Mouse (Mus musculus) CH12.LX (cell line): ENCODE data around the gene Lpcat3. TPM values are rescaled to one million over a fixed set of nuclear protein-coding genes. Genes with fewer than 3 reads are reported as not detected.

ENCODE experiments used
- DNase-seq: peaks from one replicate; pipeline ENCODE4 v3.0.0-alpha.2; 2013; ENCODE audit errors: extremely low read depth
- H3K27ac ChIP-seq: 2 replicates; pipeline ENCODE4 v1.5.1; 2012; ENCODE audit warnings: low read depth, mild to moderate bottlenecking, control low read depth, moderate library complexity; ENCODE audit not compliant: insufficient read depth
- H3K27me3 ChIP-seq: replicated peaks from 2 replicates; pipeline ENCODE3; 2012; ENCODE audit warnings: inconsistent platforms
- H3K36me3 ChIP-seq, 2 experiments: replicated peaks in 1 of 2; 2 replicates each; pipeline versions ENCODE3 to v1.6.1; 2012; ENCODE audit warnings: inconsistent platforms in 1 of 2, low read length in 1 of 2, mild to moderate bottlenecking in 1 of 2, mixed read lengths in 1 of 2, moderate library complexity in 1 of 2; ENCODE audit not compliant: control insufficient read depth in 1 of 2, insufficient read depth in 1 of 2
- H3K4me1 ChIP-seq, 2 experiments: 2 replicates each; pipeline ENCODE4 v1.6.1; 2012; ENCODE audit warnings: inconsistent platforms in 1 of 2, moderate library complexity in 1 of 2; ENCODE audit not compliant: insufficient read depth in 2 of 2, control insufficient read depth in 1 of 2
- H3K4me2 ChIP-seq: 2 replicates; pipeline ENCODE4 v1.6.1; 2012; ENCODE audit warnings: low read depth, mild to moderate bottlenecking, control low read depth; ENCODE audit not compliant: poor library complexity, insufficient read depth, severe bottlenecking
- H3K4me3 ChIP-seq, 3 experiments: fragments of 150-350 bp in 1 of 3; sonication (generic) in 1 of 3; replicated peaks in 1 of 3; 2 replicates each; pipeline versions ENCODE3 to v1.5.1; 2011 to 2012; ENCODE audit warnings: low read depth in 2 of 3, low read length in 2 of 3, mild to moderate bottlenecking in 2 of 3, moderate library complexity in 2 of 3, control low read depth in 1 of 3, improper control_type of control experiment in 1 of 3, inconsistent platforms in 1 of 3, mixed read lengths in 1 of 3; ENCODE audit not compliant: poor library complexity in 1 of 3
- H3K79me2 ChIP-seq: replicated peaks from 2 replicates; pipeline ENCODE4 v1.6.1; 2012; ENCODE audit warnings: mild to moderate bottlenecking, moderate library complexity; ENCODE audit not compliant: control insufficient read depth, poor library complexity, insufficient read depth, severe bottlenecking; ENCODE audit errors: extremely low read depth
- H3K9ac ChIP-seq: 2 replicates; pipeline ENCODE4 v1.6.1; 2012; ENCODE audit warnings: low read depth, mild to moderate bottlenecking, control low read depth, moderate library complexity; ENCODE audit not compliant: insufficient read depth
- H3K9me3 ChIP-seq: replicated peaks from 2 replicates; pipeline ENCODE3; 2012; ENCODE audit warnings: low read length, inconsistent platforms, mixed read lengths
- BHLHE40 ChIP-seq: IDR thresholded peaks from 2 replicates; pipeline ENCODE4 v1.6.1; 2011; ENCODE audit warnings: mild to moderate bottlenecking, low read depth, low read length, improper control_type of control experiment
- CHD1 ChIP-seq: IDR thresholded peaks from 2 replicates; pipeline ENCODE4 v1.6.1; 2012; ENCODE audit warnings: low read depth, low read length, improper control_type of control experiment, inconsistent platforms
- CHD2 ChIP-seq: IDR thresholded peaks from 2 replicates; pipeline ENCODE4 v1.6.1; 2011; ENCODE audit warnings: low read length, improper control_type of control experiment
- CTCF ChIP-seq, 2 experiments: IDR thresholded peaks in 1 of 2; conservative IDR thresholded peaks in 1 of 2; 2 replicates each; pipeline ENCODE4 v1.5.1; 2011 to 2012; ENCODE audit warnings: low read depth in 2 of 2, low read length in 2 of 2, improper control_type of control experiment in 1 of 2, inconsistent platforms in 1 of 2, mild to moderate bottlenecking in 1 of 2, moderate library complexity in 1 of 2
- E2F4 ChIP-seq: IDR thresholded peaks from 2 replicates; pipeline ENCODE4 v1.6.1; 2011; ENCODE audit warnings: low read depth, low read length, improper control_type of control experiment; ENCODE audit not compliant: insufficient replicate concordance
- EP300 ChIP-seq: IDR thresholded peaks from 2 replicates; pipeline ENCODE4 v1.6.1; 2011; ENCODE audit warnings: low read length, improper control_type of control experiment
- ETS1 ChIP-seq: conservative IDR thresholded peaks from 2 replicates; pipeline ENCODE4 v1.6.1; 2012; ENCODE audit warnings: low read depth, mild to moderate bottlenecking, inconsistent platforms, low read length, improper control_type of control experiment, moderate library complexity
- GABPA ChIP-seq: IDR thresholded peaks from 2 replicates; pipeline ENCODE4 v1.6.1; 2012; ENCODE audit warnings: low read depth, low read length, improper control_type of control experiment, inconsistent platforms; ENCODE audit not compliant: insufficient replicate concordance
- JUN ChIP-seq: IDR thresholded peaks from 2 replicates; pipeline ENCODE4 v1.6.1; 2011; ENCODE audit warnings: low read depth, mild to moderate bottlenecking, low read length, improper control_type of control experiment, moderate library complexity; ENCODE audit not compliant: insufficient read depth
- JUND ChIP-seq: conservative IDR thresholded peaks from 2 replicates; pipeline ENCODE4 v1.6.1; 2011; ENCODE audit warnings: low read depth, low read length, improper control_type of control experiment
- KAT2A ChIP-seq: IDR thresholded peaks from 2 replicates; pipeline ENCODE4 v1.6.1; 2012; ENCODE audit warnings: low read length, improper control_type of control experiment, inconsistent platforms; ENCODE audit not compliant: insufficient replicate concordance
- MAFK ChIP-seq: IDR thresholded peaks from 2 replicates; pipeline ENCODE4 v1.6.1; 2011; ENCODE audit warnings: low read length, improper control_type of control experiment; ENCODE audit not compliant: insufficient replicate concordance
- MAX ChIP-seq: IDR thresholded peaks from 2 replicates; pipeline ENCODE4 v1.6.1; 2011; ENCODE audit warnings: low read length, improper control_type of control experiment
- MAZ ChIP-seq: IDR thresholded peaks from 2 replicates; pipeline ENCODE4 v1.6.1; 2012; ENCODE audit warnings: low read depth, mild to moderate bottlenecking, inconsistent platforms, low read length, improper control_type of control experiment, moderate library complexity
- MEF2A ChIP-seq: IDR thresholded peaks from 2 replicates; pipeline ENCODE4 v1.6.1; 2014; ENCODE audit warnings: low read depth, mild to moderate bottlenecking, inconsistent platforms, low read length, improper control_type of control experiment, borderline replicate concordance
- MYC ChIP-seq: IDR thresholded peaks from 2 replicates; pipeline ENCODE4 v1.6.1; 2011; ENCODE audit warnings: low read depth, mild to moderate bottlenecking, improper control_type of control experiment, low read length
- POLR2A ChIP-seq: IDR thresholded peaks from 2 replicates; pipeline ENCODE4 v1.6.1; 2011; ENCODE audit warnings: low read depth, mild to moderate bottlenecking, improper control_type of control experiment, low read length
- POLR2AphosphoS2 ChIP-seq: IDR thresholded peaks from 2 replicates; pipeline ENCODE4 v1.6.1; 2011; ENCODE audit warnings: low read depth, low read length, improper control_type of control experiment
- SIN3A ChIP-seq: IDR thresholded peaks from 2 replicates; pipeline ENCODE4 v1.6.1; 2012; ENCODE audit warnings: low read length, improper control_type of control experiment, inconsistent platforms
- SMC3 ChIP-seq: IDR thresholded peaks from 2 replicates; pipeline ENCODE4 v1.6.1; 2011; ENCODE audit warnings: low read depth, low read length, improper control_type of control experiment
- TCF12 ChIP-seq: IDR thresholded peaks from 2 replicates; pipeline ENCODE4 v1.6.1; 2014; ENCODE audit warnings: low read depth, mild to moderate bottlenecking, inconsistent platforms, low read length, improper control_type of control experiment
- UBTF ChIP-seq: IDR thresholded peaks from 2 replicates; pipeline ENCODE4 v1.6.1; 2012; ENCODE audit warnings: low read depth, mild to moderate bottlenecking, inconsistent platforms, low read length, improper control_type of control experiment, moderate library complexity
- USF2 ChIP-seq: conservative IDR thresholded peaks from 2 replicates; pipeline ENCODE4 v1.6.1; 2011; ENCODE audit warnings: low read depth, low read length, improper control_type of control experiment
- ZC3H11A ChIP-seq: IDR thresholded peaks from 2 replicates; pipeline ENCODE4 v1.6.1; 2012; ENCODE audit warnings: low read depth, mild to moderate bottlenecking, inconsistent platforms, low read length, improper control_type of control experiment
- ZKSCAN1 ChIP-seq: IDR thresholded peaks from 2 replicates; pipeline ENCODE4 v1.6.1; 2012; ENCODE audit warnings: low read depth, inconsistent platforms, low read length, improper control_type of control experiment, borderline replicate concordance
- ZMIZ1 ChIP-seq: IDR thresholded peaks from 2 replicates; pipeline ENCODE4 v1.6.1; 2012; ENCODE audit warnings: low read depth, mild to moderate bottlenecking, inconsistent platforms, low read length, improper control_type of control experiment
- dilution Hi-C: fragments of 300-500 bp; cut with MboI; formaldehyde crosslinking; loops from 2 replicates; pipeline ENCODE4 v1.14.3; 2020; ENCODE audit warnings: low sequenced_read_pairs; ENCODE audit not compliant: extremely low pct_unique_long_range_greater_than_20kb, extremely low pct_ligation_motif_present
- in situ Hi-C: fragments of 300-500 bp; cut with MboI; formaldehyde crosslinking; loops from 3 replicates; pipeline ENCODE4 v1.14.3; 2019; ENCODE audit warnings: low sequenced_read_pairs, low pct_ligation_motif_present, low pct_unique_long_range_greater_than_20kb, mixed read lengths
- polyA plus RNA-seq: library from polyadenylated mRNA; unstranded; fragments of >175 nt; gene quantifications from 2 replicates; pipeline ENCODE4 v1.2.1, GENCODE M21; 2012; ENCODE audit warnings: low read depth; ENCODE audit not compliant: insufficient read length
- total RNA-seq, 2 experiments: library from RNA; depleted of rRNA; stranded (reverse); fragments of 300-350 nt in 1 of 2; fragments of >200 nt in 1 of 2; gene quantifications; 2 replicates each; pipeline ENCODE4 v1.2.3; 2012 to 2014

The Lpcat3 gene
- total and polyA plus RNA-seq, 3 experiments = 52.9 to 113 (median 77.0) TPM

DNA sequence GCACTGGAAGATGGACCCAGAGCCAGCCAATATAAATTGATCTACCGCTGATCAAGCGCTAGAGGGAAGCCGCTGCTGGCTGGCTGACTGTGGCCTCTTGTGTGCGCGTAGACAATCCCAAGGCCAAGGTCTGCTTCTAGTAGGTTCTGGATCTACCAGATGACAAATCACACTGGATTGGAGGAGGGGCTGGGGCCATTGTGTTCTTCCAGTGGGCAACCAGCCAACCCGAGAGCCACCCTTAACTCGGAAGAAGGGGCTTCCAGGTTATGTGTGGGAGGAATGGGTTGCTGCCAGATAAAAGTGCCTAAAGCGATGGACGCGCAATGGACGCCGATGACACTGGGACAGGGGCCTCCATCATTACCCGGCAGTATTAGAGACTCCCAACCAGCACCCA lies 55.1 kb downstream of the Lpcat3 start:
- Histone ChIP-seq H3K79me2 (peaks cover 20% of the 10 kb centered on the region), H3K4me2 (no peak overlapping the region), H3K4me3 (no peak overlapping the region), H3K9ac (no peak overlapping the region), H3K9me3 (no peaks in the 10 kb centered on the region), H3K36me3 (peaks cover 46 to 87% of the 10 kb centered on the region in 2 experiments), H3K4me1 (peaks cover 31 to 77% of the 10 kb centered on the region in 2 experiments), H3K27ac (no peak overlapping the region), H3K27me3 (no peaks in the 10 kb centered on the region)
- DNase-seq = no peak
- TF ChIP-seq UBTF (no peak), POLR2A (no peak), POLR2AphosphoS2 (no peak), CHD1 (no peak), CHD2 (no peak), MEF2A (no peak), JUN (no peak), TCF12 (no peak), CTCF (conservative IDR thresholded peaks at IDR 0.05 in 1 of 2, IDR thresholded peaks at IDR 0.05 in 1 of 2; ENCODE audit: low read depth in 2 of 2, low read length in 2 of 2) (no peak), MAZ (no peak), MAFK (no peak), ZMIZ1 (no peak), MYC (no peak)
- dilution Hi-C loops = no loop called here
- in situ Hi-C loops = no loop called here

DNA sequence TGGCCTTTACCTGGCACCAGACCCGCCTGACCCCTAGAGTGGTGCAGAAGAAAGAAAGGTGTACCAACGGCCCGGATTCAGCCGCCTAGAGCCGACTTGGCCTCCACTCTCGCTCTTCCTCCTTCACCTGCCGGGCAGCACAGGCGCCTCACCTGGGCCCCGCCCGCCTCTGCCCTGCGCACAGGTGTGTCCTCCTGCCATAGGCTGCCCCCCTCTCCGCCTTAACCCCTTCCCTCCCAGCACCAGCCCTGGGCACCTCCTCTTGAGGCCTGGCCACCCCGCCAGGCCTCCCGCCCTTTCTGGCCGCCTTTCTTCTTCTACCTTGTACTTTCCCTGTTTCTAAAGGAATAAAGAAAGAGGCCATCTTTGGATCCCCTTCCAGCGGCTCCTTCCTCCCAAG lies 55.9 kb downstream of the Lpcat3 start:
- Histone ChIP-seq H3K4me1 (peaks cover 37 to 80% of the 10 kb centered on the region in 2 experiments), H3K4me3 (no peak overlapping the region), H3K4me2 (no peak overlapping the region), H3K9ac (no peak overlapping the region), H3K36me3 (peaks cover 49 to 89% of the 10 kb centered on the region in 2 experiments), H3K27ac (no peak overlapping the region), H3K79me2 (peaks cover 12% of the 10 kb centered on the region), H3K27me3 (no peaks in the 10 kb centered on the region), H3K9me3 (no peaks in the 10 kb centered on the region)
- dilution Hi-C loops (no loop called here), in situ Hi-C loops (no loop called here)
- no peak for TF ChIP-seq ZC3H11A
- TF ChIP-seq GABPA = no peak
- TF ChIP-seq MAX = no peak
- TF ChIP-seq E2F4 = no peak
- TF ChIP-seq KAT2A = no peak
- no peak for TF ChIP-seq USF2
- TF ChIP-seq ETS1 = no peak
- no peak for TF ChIP-seq ZKSCAN1
- TF ChIP-seq CHD1 = no peak
- TF ChIP-seq JUND = no peak
- TF ChIP-seq BHLHE40 = no peak
- TF ChIP-seq MYC = no peak
- no peak for TF ChIP-seq POLR2AphosphoS2
- no peak for TF ChIP-seq SMC3
- no peak for TF ChIP-seq EP300
- TF ChIP-seq ZMIZ1 = no peak
- TF ChIP-seq SIN3A = no peak
- no peak for TF ChIP-seq CHD2
- no peak for DNase-seq
